Mouse (Mus musculus) heart, postnatal 14 days (tissue): ENCODE results near the gene Ube2f. TPM values are rescaled to one million over a fixed set of nuclear protein-coding genes. Genes with fewer than 3 reads are reported as not detected.

ENCODE experiments used
- DNase-seq, 2 experiments: peaks; one replicate each; pipeline ENCODE4 v3.0.0; 2021 to 2022
- intact Hi-C: fragments of 180-260 bp; cut with DNase I; formaldehyde crosslinking; loops from one replicate; pipeline ENCODE4 v1.15.1; 2025
- total RNA-seq, 2 experiments: library from RNA; stranded (reverse); gene quantifications; 2 replicates each; pipeline ENCODE4 v1.2.3; 2021

Ube2f gene
- total RNA-seq, 2 experiments from 2014 or later, result 50.2 to 56.7 TPM

GRCm38 (mm10) chr1:91289375-91289774 is 39.3 kb downstream of the Ube2f start:
- intact Hi-C loops, result no loop called here

GRCm38 (mm10) chr1:91292101-91292825 is 42.2 kb downstream of the Ube2f start:
- intact Hi-C loops, result no loop called here

More at GRCm38 (mm10) chr1:91289375-91289774, 39.3 kb downstream of the Ube2f start:
- no peak for DNase-seq

GRCm38 (mm10) chr1:91295544-91295943 is 45.4 kb downstream of the Ube2f start:
- intact Hi-C loops, result no loop called here

More at GRCm38 (mm10) chr1:91292101-91292825, 42.2 kb downstream of the Ube2f start:
- no peak for DNase-seq

GRCm38 (mm10) chr1:91297799-91298744 is 48.0 kb downstream of the Ube2f start, which contains the start of gene Scly:
TSS of gene Scly (plus strand) at chr1:91298338.
- intact Hi-C loops, result loop anchor here (2.0 kb wide), 1 partner anchor 47 kb away; the partner anchor contains the start of gene Ube2f
- peak; percentile 92 to 93 for DNase-seq

More at GRCm38 (mm10) chr1:91295544-91295943, 45.4 kb downstream of the Ube2f start:
- no peak for DNase-seq

GRCm38 (mm10) chr1:91299026-91299706 is 49.1 kb downstream of the Ube2f start:
- intact Hi-C loops, result loop anchor here (2.0 kb wide), 1 partner anchor 48 kb away; the partner anchor contains the start of gene Ube2f
- no peak for DNase-seq

- peak; percentile 56 to 60 for DNase-seq
- intact Hi-C loops, result loop anchor here (2.0 kb wide), 1 partner anchor 49 kb away; the partner anchor contains the start of gene Ube2f
These were observed 49.8 kb downstream of the Ube2f start for GRCm38 (mm10) chr1:91299707-91300426.

GRCm38 (mm10) chr1:91301206-91301920 is 51.3 kb downstream of the Ube2f start:
- no peak for DNase-seq
- intact Hi-C loops, result no loop called here

- intact Hi-C loops, result no loop called here
- DNase-seq, result no peak
These were observed 51.9 kb downstream of the Ube2f start for GRCm38 (mm10) chr1:91302021-91302420.

- DNase-seq, result no peak
- intact Hi-C loops, result no loop called here
These were observed 54.5 kb downstream of the Ube2f start for GRCm38 (mm10) chr1:91304621-91305020.

- no peak for DNase-seq
- intact Hi-C loops, result no loop called here
These were observed 59.4 kb downstream of the Ube2f start for GRCm38 (mm10) chr1:91309366-91310085.

GRCm38 (mm10) chr1:91312273-91312672 is 62.2 kb downstream of the Ube2f start:
- DNase-seq, result no peak
- intact Hi-C loops, result no loop called here

- DNase-seq, result peak in 1 of 2 experiments; percentile 42
- intact Hi-C loops, result no loop called here
These were observed 63.1 kb downstream of the Ube2f start for GRCm38 (mm10) chr1:91313251-91313650.

GRCm38 (mm10) chr1:91317656-91318055 is 67.6 kb downstream of the Ube2f start:
- intact Hi-C loops, result no loop called here
- DNase-seq, result no peak

- DNase-seq, result peak; percentile 21 to 40
- intact Hi-C loops, result no loop called here
These were observed 71.8 kb downstream of the Ube2f start, which contains the start of gene Espnl for GRCm38 (mm10) chr1:91321760-91322438. TSS of gene Espnl (plus strand) at chr1:91322075.

GRCm38 (mm10) chr1:91324646-91325045 is 74.5 kb downstream of the Ube2f start:
- DNase-seq, result no peak
- intact Hi-C loops, result no loop called here

GRCm38 (mm10) chr1:91325488-91326042 is 75.5 kb downstream of the Ube2f start:
- DNase-seq, result no peak

GRCm38 (mm10) chr1:91332102-91332501 is 82.0 kb downstream of the Ube2f start:
- intact Hi-C loops, result no loop called here
- no peak for DNase-seq

More at GRCm38 (mm10) chr1:91325488-91326042, 75.5 kb downstream of the Ube2f start:
- intact Hi-C loops, result no loop called here
